Mouse (Mus musculus): Measurements from ENCODE around the gene Dnajc7. TPM values are rescaled to one million over a fixed set of nuclear protein-coding genes. Genes with fewer than 3 reads are reported as not detected.

Dnajc7 gene
- polyA plus RNA-seq, 1 experiment from 2014 or later = 109 TPM

DNA sequence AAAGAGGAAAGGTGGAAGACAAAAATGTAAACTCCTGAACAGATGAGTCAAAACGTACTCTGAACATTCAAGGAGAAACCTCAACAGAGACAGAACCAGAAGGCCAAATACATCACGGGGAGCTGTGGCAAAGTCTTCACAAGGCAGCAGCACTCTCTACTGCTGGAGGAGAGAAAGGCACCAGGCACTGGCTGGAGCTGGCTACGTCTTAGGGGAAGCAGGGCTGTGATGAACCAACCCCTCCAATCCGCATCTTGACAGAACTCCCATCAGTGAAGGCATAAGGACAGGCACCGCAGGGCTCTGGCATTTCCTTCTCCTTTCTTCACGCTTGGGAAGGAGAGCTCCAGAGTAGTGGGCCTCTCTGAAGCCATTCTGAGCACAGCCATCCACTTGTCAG, 8.3 kb downstream of the Dnajc7 start:
- no peak overlapping the region for H3K4me3 ChIP-seq
- no peak overlapping the region for H3K9ac ChIP-seq
- H3K27me3 ChIP-seq (replicated peaks) = no peaks in the 10 kb centered on the region
- WGBS (ENCODE audit: insufficient replicate concordance) = 74% methylated on average over 6 of the region's 6 CpGs
- H3K36me3 ChIP-seq = peaks cover 52% of the 10 kb centered on the region
- ATAC-seq = no peak
- H3K4me2 ChIP-seq = no peak overlapping the region
- peaks cover 50% of the 10 kb centered on the region for H3K4me1 ChIP-seq
- H3K27ac ChIP-seq = no peak overlapping the region
- no peaks in the 10 kb centered on the region for H3K9me3 ChIP-seq (replicated peaks)

DNA sequence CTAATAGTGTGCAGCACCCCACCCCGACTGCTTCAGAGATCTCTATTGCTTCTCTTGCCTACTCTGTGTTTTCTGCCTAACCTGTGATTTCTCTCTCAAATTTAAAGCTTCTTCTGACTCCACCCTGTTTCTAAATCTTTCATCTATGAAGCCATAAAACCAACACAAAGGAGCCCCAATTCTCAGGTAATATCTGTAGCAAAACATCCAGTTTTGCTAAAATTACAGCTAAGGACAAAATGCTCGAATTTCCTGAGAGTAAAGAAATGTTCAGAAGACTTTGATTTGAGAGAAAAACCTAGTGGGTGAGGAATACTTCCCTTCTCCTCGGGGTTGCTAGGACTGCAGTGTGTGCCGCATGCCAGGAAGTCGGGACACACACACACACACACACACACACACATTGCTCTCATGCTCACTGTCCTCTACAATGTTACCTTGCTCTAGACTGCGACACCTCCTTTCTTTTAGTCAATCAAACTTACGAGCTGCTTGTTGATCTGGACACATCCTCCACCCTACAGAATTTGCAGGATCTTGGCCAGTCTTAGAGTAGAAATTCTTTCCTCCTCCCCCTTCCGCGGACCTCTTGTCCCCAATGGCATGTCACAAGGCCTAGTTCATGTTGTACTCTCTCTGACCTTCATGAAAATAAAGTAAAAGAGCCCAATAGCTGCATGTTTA, 9.8 kb downstream of the Dnajc7 start:
- peaks cover 56% of the 10 kb centered on the region for H3K36me3 ChIP-seq
- H3K4me3 ChIP-seq = no peak overlapping the region
- H3K27ac ChIP-seq = no peak overlapping the region

DNA sequence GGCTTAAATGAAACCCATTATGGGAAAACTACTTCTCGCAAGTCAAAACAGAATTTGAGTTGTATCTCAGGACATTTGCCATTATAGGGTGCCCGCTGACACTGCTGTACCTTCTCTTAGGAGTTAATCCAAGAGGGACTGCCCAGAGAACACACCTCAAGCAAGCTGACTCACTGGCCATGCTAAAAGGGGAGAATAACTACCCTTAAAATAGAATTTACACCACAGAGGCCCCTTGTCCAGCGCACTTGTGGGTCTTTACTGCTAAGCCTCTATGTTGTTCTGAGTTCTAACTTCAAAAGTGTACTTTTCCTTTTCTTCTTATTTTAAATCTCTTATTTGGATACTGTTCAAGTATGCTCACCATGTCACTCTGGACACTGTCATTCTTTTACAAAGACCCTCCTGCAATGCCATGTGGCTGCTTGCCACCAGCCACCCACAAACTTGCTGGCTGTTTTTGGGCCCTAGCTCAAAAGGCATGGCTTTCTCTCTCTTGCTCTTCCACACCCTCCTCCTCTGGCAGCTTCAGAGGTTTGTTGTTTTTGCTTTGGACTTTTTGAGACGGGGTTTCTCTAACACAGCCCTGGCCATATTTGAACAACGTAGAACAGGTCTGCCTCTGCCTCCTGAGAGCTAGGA, 10.5 kb downstream of the Dnajc7 start:
- Histone ChIP-seq H3K27me3 (replicated peaks) (no peaks in the 10 kb centered on the region), H3K4me1 (peaks cover 46% of the 10 kb centered on the region), H3K36me3 (peaks cover 57% of the 10 kb centered on the region), H3K9ac (no peak overlapping the region), H3K4me3 (no peak overlapping the region), H3K4me2 (no peak overlapping the region), H3K27ac (no peak overlapping the region), H3K9me3 (replicated peaks) (no peaks in the 10 kb centered on the region)
- WGBS (ENCODE audit: insufficient replicate concordance) = 79% methylated on average over 5 of the region's 5 CpGs
- no peak for ATAC-seq

More for the DNA sequence above, 9.8 kb downstream of the Dnajc7 start:
- H3K9me3 ChIP-seq (replicated peaks) = no peaks in the 10 kb centered on the region
- no peaks in the 10 kb centered on the region for H3K27me3 ChIP-seq (replicated peaks)
- H3K9ac ChIP-seq = no peak overlapping the region
- peaks cover 49% of the 10 kb centered on the region for H3K4me1 ChIP-seq
- H3K4me2 ChIP-seq = no peak overlapping the region
- WGBS (ENCODE audit: insufficient replicate concordance) = 76% methylated on average over 9 of the region's 9 CpGs
- ATAC-seq = no peak

GRCm38 (mm10) chr11:100608796-100609195, 11.2 kb downstream of the Dnajc7 start:
- Histone ChIP-seq H3K27ac (no peak overlapping the region), H3K9me3 (replicated peaks) (no peaks in the 10 kb centered on the region), H3K9ac (no peak overlapping the region), H3K27me3 (replicated peaks) (no peaks in the 10 kb centered on the region), H3K36me3 (peaks cover 56% of the 10 kb centered on the region), H3K4me3 (no peak overlapping the region), H3K4me1 (peaks cover 47% of the 10 kb centered on the region), H3K4me2 (no peak overlapping the region)
- ATAC-seq = no peak
- 66% methylated on average over 4 of the region's 4 CpGs for WGBS (ENCODE audit: insufficient replicate concordance)

DNA sequence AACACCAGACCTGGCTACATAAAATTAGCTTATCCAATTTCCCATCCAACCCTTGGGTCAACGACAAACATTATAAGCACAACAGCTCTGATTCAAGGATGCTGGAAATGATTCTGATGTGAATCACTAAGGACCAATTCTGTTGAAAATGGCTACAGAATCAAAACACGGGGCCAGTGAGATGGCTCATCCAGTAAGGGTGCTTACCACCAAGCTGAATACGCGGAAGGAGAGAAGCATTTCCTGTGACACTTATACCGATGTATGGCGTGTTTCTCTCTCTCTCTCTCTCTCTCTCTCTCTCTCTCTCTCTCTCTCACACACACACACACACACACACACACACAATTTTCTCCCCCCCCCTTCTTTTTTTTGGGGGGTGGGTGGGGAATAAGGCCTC, 12.8 kb downstream of the Dnajc7 start:
- WGBS (ENCODE audit: insufficient replicate concordance) = 78% methylated on average over 6 of the region's 6 CpGs
- H3K4me3 ChIP-seq = no peak overlapping the region

DNA sequence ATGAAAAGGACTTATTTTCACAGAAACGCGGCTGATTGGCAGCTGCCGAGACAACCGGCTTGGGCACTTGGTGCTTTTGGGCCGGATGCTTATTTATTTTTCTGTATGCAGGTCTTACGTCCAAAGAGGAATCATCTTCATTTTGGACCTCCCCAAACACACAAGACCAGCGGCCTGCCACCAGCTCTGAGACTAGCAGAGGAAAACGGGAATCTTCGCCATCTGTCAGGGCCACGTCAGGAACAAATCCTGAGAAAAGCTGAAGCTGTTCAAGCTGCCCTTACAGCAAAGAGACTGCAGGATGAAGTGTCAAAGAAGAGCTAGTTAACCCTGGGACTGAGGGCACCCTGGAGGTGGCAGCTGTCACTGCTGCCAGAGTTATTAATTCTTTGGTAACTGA, 14.5 kb downstream of the Dnajc7 start:
- Histone ChIP-seq H3K4me3 (no peak overlapping the region), H3K9me3 (replicated peaks) (no peaks in the 10 kb centered on the region), H3K27me3 (replicated peaks) (no peaks in the 10 kb centered on the region), H3K27ac (no peak overlapping the region), H3K4me2 (no peak overlapping the region), H3K4me1 (peaks cover 59% of the 10 kb centered on the region), H3K36me3 (peaks cover 65% of the 10 kb centered on the region), H3K9ac (no peak overlapping the region)
- 86% methylated on average over 10 of the region's 10 CpGs for WGBS (ENCODE audit: insufficient replicate concordance)
- no peak for ATAC-seq

More for the DNA sequence above, 12.8 kb downstream of the Dnajc7 start:
- H3K9me3 ChIP-seq (replicated peaks) = no peaks in the 10 kb centered on the region
- peaks cover 60% of the 10 kb centered on the region for H3K36me3 ChIP-seq
- peaks cover 60% of the 10 kb centered on the region for H3K4me1 ChIP-seq
- H3K9ac ChIP-seq = no peak overlapping the region
- H3K27me3 ChIP-seq (replicated peaks) = no peaks in the 10 kb centered on the region
- H3K27ac ChIP-seq = no peak overlapping the region
- no peak overlapping the region for H3K4me2 ChIP-seq
- ATAC-seq = no peak

DNA sequence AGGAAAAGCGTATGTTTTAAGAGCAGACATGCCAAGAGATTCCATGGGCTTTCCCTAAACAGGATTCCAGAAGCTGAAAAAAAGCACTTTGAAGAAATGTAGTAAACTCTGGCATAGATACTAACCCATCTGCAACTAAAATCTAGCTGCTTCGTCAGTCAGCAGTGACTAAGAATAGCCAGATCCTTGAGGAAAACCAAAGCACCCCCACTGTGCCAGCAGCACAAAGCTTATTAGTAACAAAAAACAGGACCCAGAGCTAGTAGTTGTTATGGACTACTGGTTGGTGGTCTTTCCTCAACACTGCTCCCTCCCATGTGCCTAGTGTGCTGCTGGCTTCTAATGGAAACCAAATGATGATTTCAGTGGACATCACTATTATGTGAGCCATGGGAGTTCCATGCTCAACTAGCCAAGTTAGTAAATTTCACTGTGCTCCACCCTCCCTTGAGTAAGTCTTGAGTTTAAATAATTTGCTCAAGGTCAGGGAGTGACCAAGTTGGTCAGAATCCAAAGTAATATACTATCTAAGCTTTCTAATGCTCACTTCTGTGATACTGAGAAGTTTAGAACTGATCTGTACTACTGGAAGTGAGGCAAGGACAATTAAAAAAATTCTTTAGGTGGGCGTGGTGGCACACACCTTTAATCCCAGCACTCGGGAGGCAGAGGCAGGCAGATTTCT, 15.5 kb downstream of the Dnajc7 start:
- H3K36me3 ChIP-seq = peaks cover 70% of the 10 kb centered on the region
- 77% methylated on average over 4 of the region's 4 CpGs for WGBS (ENCODE audit: insufficient replicate concordance)
- H3K9ac ChIP-seq = no peak overlapping the region
- H3K4me1 ChIP-seq = peaks cover 49% of the 10 kb centered on the region
- no peak for ATAC-seq
- H3K4me2 ChIP-seq = no peak overlapping the region
- no peak overlapping the region for H3K4me3 ChIP-seq
- H3K27ac ChIP-seq = no peak overlapping the region
- H3K27me3 ChIP-seq (replicated peaks) = no peaks in the 10 kb centered on the region
- H3K9me3 ChIP-seq (replicated peaks) = no peaks in the 10 kb centered on the region

- WGBS (ENCODE audit: insufficient replicate concordance) = 78% methylated on average over 8 of the region's 8 CpGs
- Histone ChIP-seq H3K4me2 (no peak overlapping the region), H3K27ac (no peak overlapping the region), H3K9ac (no peak overlapping the region), H3K4me3 (no peak overlapping the region), H3K36me3 (peaks cover 73% of the 10 kb centered on the region), H3K4me1 (peaks cover 43% of the 10 kb centered on the region), H3K9me3 (replicated peaks) (no peaks in the 10 kb centered on the region), H3K27me3 (replicated peaks) (no peaks in the 10 kb centered on the region)
- no peak for ATAC-seq
Measured at GRCm38 (mm10) chr11:100603813-100604212, 16.2 kb downstream of the Dnajc7 start.

- no peaks in the 10 kb centered on the region for H3K9me3 ChIP-seq (replicated peaks)
- H3K27me3 ChIP-seq (replicated peaks) = no peaks in the 10 kb centered on the region
- no peak overlapping the region for H3K4me2 ChIP-seq
- WGBS (ENCODE audit: insufficient replicate concordance) = 76% methylated on average over 9 of the region's 9 CpGs
- H3K4me1 ChIP-seq = peaks cover 43% of the 10 kb centered on the region
- H3K27ac ChIP-seq = no peak overlapping the region
- ATAC-seq = no peak
- no peak overlapping the region for H3K9ac ChIP-seq
- H3K4me3 ChIP-seq = no peak overlapping the region
- H3K36me3 ChIP-seq = peaks cover 73% of the 10 kb centered on the region
Measured at GRCm38 (mm10) chr11:100603155-100603554, 16.8 kb downstream of the Dnajc7 start.

DNA sequence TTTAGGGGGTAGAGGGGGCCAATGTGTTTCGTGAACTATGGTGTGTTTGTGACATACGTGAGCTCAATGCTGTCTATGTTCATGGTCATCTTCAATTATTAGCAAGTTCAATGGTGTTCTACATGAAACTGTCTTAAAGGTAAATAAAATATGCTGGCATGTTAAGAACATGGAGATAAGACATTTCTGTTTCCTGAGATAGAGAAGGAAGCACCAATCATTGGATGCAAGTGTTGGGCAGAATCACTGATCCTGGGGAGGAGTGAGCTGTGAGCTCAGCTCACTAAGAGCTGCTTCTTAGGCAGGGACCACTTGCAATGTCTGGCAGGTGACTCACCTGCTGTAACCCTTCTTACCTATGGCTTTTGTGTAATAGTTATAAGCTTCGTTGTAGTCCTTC, 18.6 kb downstream of the Dnajc7 start:
- no peak overlapping the region for H3K9ac ChIP-seq
- WGBS (ENCODE audit: insufficient replicate concordance) = 85% methylated on average over 3 of the region's 3 CpGs
- peaks cover 42% of the 10 kb centered on the region for H3K4me1 ChIP-seq
- no peak overlapping the region for H3K4me2 ChIP-seq
- H3K27me3 ChIP-seq (replicated peaks) = no peaks in the 10 kb centered on the region
- H3K36me3 ChIP-seq = peaks cover 77% of the 10 kb centered on the region
- H3K4me3 ChIP-seq = no peak overlapping the region
- no peaks in the 10 kb centered on the region for H3K9me3 ChIP-seq (replicated peaks)
- ATAC-seq = no peak
- no peak overlapping the region for H3K27ac ChIP-seq

DNA sequence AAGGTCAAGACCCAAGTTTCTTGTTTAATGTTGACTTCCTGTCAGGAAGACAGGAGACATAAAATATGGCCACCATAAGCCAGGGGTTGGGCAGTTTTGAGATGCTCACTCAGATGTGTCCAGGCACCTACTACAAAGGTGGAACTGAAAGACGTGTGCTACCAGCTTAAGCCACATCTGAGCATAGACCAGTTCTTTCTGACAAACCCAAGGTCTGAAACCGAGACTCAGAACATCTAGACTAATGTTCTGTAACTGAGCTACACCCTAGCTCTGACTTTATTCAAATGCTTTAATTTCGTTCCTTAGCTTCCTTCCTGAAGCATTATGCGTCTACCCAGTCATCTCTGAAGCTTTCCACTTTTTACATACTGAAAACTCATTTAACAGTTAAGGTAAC, 21.9 kb downstream of the Dnajc7 start:
- Histone ChIP-seq H3K4me2 (no peak overlapping the region), H3K4me1 (peaks cover 16% of the 10 kb centered on the region), H3K27me3 (replicated peaks) (no peaks in the 10 kb centered on the region), H3K27ac (no peak overlapping the region), H3K36me3 (peaks cover 93% of the 10 kb centered on the region), H3K9me3 (replicated peaks) (no peaks in the 10 kb centered on the region), H3K4me3 (no peak overlapping the region), H3K9ac (no peak overlapping the region)
- WGBS (ENCODE audit: insufficient replicate concordance) = 87% methylated on average over 4 of the region's 4 CpGs
- ATAC-seq = no peak

- 77% methylated on average over 4 of the region's 4 CpGs for WGBS (ENCODE audit: insufficient replicate concordance)
- no peak for ATAC-seq
Measured at GRCm38 (mm10) chr11:100595533-100595932, 24.4 kb downstream of the Dnajc7 start.

More at GRCm38 (mm10) chr11:100595533-100595932, 24.4 kb downstream of the Dnajc7 start:
- Histone ChIP-seq H3K4me2 (no peak overlapping the region), H3K27ac (no peak overlapping the region), H3K36me3 (peaks cover 100% of the 10 kb centered on the region), H3K9me3 (replicated peaks) (no peaks in the 10 kb centered on the region), H3K27me3 (replicated peaks) (no peaks in the 10 kb centered on the region), H3K9ac (no peak overlapping the region), H3K4me1 (no peaks in the 10 kb centered on the region), H3K4me3 (no peak overlapping the region)

Measured in liver, embryonic 12.5 days (tissue).